Mouse (Mus musculus) liver, postnatal 0 days (tissue): ENCODE measurements around the gene Tnnt1. TPM values are rescaled to one million over a fixed set of nuclear protein-coding genes. Genes with fewer than 3 reads are reported as not detected.
A peak's percentile ranks its signal among the peaks of the same experiment; 100 is the strongest.

Source experiments
- ATAC-seq: fragments of 200-750 bp; cut with Nextera tagmentation; 2 replicates; pipeline ENCODE4 v1.8.0; 2017; ENCODE audit warnings: mild to moderate bottlenecking, moderate library complexity
- DNase-seq: peaks from one replicate; pipeline ENCODE4 v3.0.0-alpha.2; 2016
- H3K27ac ChIP-seq: fragments of 300-500 bp; sonication (generic); 2 replicates; pipeline ENCODE4 v1.5.1; 2014; ENCODE audit warnings: antibody characterized with exemption, moderate library complexity, mild to moderate bottlenecking, low read depth
- H3K27me3 ChIP-seq: fragments of 300-500 bp; sonication (generic); 2 replicates; pipeline ENCODE4 v1.6.1; 2014; ENCODE audit warnings: low read length, control low read depth, mixed read lengths; ENCODE audit not compliant: insufficient read depth
- H3K36me3 ChIP-seq: fragments of 300-500 bp; sonication (generic); replicated peaks from 2 replicates; pipeline ENCODE4 v1.6.1; 2014; ENCODE audit warnings: mild to moderate bottlenecking, control low read depth, low read length, moderate library complexity, mixed read lengths; ENCODE audit not compliant: insufficient read depth
- H3K4me1 ChIP-seq: fragments of 300-500 bp; sonication (generic); 2 replicates; pipeline ENCODE4 v1.6.1; 2014; ENCODE audit warnings: antibody characterized with exemption, mild to moderate bottlenecking, control low read depth; ENCODE audit not compliant: insufficient read depth
- H3K4me2 ChIP-seq: fragments of 300-500 bp; sonication (generic); 2 replicates; pipeline ENCODE4 v1.6.1; 2014; ENCODE audit warnings: low read depth, mild to moderate bottlenecking, low read length, moderate library complexity, mixed read lengths
- H3K4me3 ChIP-seq: fragments of 300-500 bp; sonication (generic); 2 replicates; pipeline ENCODE4 v1.5.1; 2014; ENCODE audit warnings: low read depth, low read length
- H3K9ac ChIP-seq: fragments of 300-500 bp; sonication (generic); replicated peaks from 2 replicates; pipeline ENCODE4 v1.6.1; 2014; ENCODE audit warnings: mild to moderate bottlenecking, moderate library complexity
- H3K9me3 ChIP-seq: fragments of 300-500 bp; sonication (generic); 2 replicates; pipeline ENCODE4 v1.6.1; 2016; ENCODE audit warnings: mild to moderate bottlenecking, control low read depth, low read length, mixed read lengths
- CTCF ChIP-seq: sonication (generic); IDR thresholded peaks from 2 replicates; pipeline ENCODE4 v1.5.1; 2016; ENCODE audit warnings: antibody characterized with exemption, low read depth
- EP300 ChIP-seq: IDR thresholded peaks from 2 replicates; pipeline ENCODE4 v1.6.1; 2016; ENCODE audit warnings: antibody characterized with exemption, low read depth, mild to moderate bottlenecking
- WGBS: fragments of 180-500 bp; shearing (Covaris S2); extraction: QIAGEN DNeasy Blood & Tissue Kit; methylation state at CpG from one replicate; pipeline ENCODE4 v1.1.7; 2014; ENCODE audit not compliant: insufficient replicate concordance; 5-methylcytosine and 5-hydroxymethylcytosine counted together
- polyA plus RNA-seq: library from polyadenylated mRNA; unstranded; fragments of >200 nt; fragmentation: Nextera tagmentation; extraction: Ambion mirVana; gene quantifications from 2 replicates; pipeline ENCODE4 v1.2.1, GENCODE M21; 2015

Gene Tnnt1
- polyA plus RNA-seq, 1 experiment from 2014 or later: 5.3 TPM

DNA sequence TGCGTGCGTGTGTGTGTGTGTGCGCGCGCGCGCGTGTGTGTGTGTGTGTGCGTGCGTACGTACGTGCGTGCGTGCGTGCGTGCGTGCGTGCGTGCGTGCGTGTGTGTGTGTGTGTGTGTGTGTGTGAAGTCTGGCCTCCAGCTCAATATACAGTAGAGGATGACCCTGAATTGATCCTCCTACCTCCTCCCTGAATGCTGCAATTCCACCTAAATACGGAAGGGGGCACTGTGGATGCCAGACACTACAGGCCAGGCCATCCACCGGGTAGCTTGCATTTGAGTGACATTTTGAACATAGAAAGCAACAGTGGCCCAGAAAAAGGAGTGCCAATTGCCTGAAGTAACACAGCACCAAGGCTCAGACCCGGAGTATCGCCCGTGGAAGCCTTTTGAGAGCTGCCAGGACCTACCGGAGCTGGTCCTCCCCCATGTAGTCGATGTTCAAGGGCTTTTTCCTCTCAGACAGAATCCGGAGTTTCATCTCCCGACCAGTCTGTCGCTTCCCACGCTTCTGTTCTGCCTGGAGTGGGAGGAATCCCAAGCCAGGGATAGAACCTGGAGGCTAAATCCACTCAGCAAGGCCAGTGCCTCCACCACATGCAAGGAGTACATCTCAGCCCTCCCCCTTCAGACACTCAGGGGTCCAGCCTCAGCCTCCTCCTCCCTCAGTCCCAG lies 8.0 kb downstream of the Tnnt1 start:
- Histone ChIP-seq H3K36me3 (no peaks in the 10 kb centered on the region), H3K4me1 (peaks cover 34% of the 10 kb centered on the region), H3K27me3 (no peaks in the 10 kb centered on the region), H3K9ac (no peak overlapping the region), H3K9me3 (no peaks in the 10 kb centered on the region), H3K4me3 (no peak overlapping the region), H3K27ac (no peak overlapping the region), H3K4me2 (no peak overlapping the region)
- ATAC-seq (no peak), DNase-seq (no peak)
- TF ChIP-seq CTCF (peak; percentile 58), EP300 (no peak)
- 86% methylated on average over 22 of the region's 32 CpGs for WGBS

DNA sequence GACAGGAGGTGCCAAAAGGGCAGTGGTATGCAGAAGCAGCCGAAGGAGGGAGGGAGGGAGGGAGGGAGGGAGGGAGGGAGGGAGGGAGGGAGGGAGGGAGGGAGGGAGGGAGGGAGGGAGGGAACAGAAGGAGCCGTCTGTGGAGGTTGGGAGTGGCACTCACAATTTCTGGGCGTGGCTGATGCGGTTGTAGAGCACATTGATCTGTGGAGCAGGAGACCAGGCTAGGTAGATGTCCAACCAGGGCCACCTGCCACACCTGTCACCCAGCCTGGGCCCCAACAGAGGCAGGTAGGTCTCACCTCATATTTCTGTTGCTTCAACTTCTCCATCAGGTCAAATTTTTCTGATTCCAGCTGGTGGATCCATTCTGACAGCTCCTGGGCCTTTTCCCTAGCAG lies 9.0 kb downstream of the Tnnt1 start:
- Histone ChIP-seq H3K9ac (no peak overlapping the region), H3K4me3 (no peak overlapping the region), H3K27ac (no peak overlapping the region), H3K4me2 (no peak overlapping the region), H3K36me3 (no peaks in the 10 kb centered on the region), H3K27me3 (no peaks in the 10 kb centered on the region), H3K4me1 (peaks cover 34% of the 10 kb centered on the region), H3K9me3 (no peaks in the 10 kb centered on the region)
- WGBS: 40% methylated on average over 3 of the region's 4 CpGs
- no peak for TF ChIP-seq EP300
- TF ChIP-seq CTCF: no peak
- ATAC-seq (no peak), DNase-seq (no peak)

DNA sequence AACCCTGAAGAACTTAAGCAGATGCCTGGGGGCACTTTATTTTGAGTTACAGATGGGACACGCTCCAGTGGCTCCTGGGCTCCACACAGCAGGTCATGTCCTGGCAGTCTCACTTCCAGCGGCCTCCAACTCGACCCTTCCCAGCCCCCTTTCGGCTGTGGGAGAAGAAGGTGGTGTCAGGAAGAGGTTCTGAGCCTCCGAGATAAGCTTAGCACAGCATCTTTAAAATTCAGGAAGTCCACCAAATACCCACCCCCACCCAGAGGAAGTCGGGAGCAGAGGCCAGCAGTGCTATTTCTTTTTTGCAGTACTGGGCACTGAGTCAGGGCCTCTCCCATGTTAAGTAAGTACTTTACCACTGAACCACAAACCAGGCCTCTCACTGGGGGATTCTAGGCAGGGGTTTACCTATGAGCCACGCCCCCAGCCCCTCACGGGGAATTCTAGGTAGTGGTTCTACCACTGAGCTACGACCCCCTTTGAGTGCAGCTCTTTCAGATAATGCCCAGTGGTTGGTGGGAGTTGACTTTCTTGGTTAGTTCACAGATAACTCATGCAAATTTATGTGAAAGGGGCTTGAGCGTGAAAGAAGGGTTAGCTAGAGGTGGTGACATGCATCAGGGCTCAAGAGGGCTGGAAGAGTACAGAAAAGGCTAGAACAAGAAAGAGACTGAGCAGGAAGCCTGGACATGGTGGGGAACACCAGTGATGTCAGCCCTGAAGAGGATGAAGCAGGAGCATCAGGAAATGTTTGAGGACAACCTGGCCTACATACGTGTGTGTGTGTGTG lies 11.3 kb downstream of the Tnnt1 start:
- WGBS: 25% methylated on average over 11 of the region's 11 CpGs

DNA sequence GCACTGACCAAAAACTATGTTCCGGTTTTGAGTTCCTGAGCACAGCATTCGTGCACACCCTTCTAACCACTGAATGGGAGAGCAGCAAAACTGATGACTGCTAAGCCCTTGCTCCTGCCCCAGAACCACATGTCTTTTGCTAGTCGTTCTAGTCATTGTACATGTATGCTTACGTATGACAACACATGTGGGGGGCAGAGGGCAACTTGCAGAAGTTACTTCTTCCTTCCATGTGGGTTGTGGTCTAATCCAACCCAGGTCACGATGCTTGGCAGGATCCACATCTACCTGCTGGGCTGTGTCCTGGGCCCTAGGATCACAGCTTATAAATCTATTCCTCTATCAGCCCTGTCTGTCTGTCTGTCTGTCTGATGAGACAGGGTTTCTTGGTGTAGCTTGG lies 12.3 kb downstream of the Tnnt1 start:
- DNase-seq (no peak), ATAC-seq (no peak)
- Histone ChIP-seq H3K36me3 (no peaks in the 10 kb centered on the region), H3K4me3 (no peak overlapping the region), H3K4me2 (no peak overlapping the region), H3K27me3 (no peaks in the 10 kb centered on the region), H3K9me3 (no peaks in the 10 kb centered on the region), H3K27ac (peak overlapping the region; percentile 84), H3K4me1 (peaks cover 38% of the 10 kb centered on the region), H3K9ac (no peak overlapping the region)
- WGBS: 57% methylated on average over 5 of the region's 5 CpGs
- no peak for TF ChIP-seq EP300
- TF ChIP-seq CTCF: no peak

More for the DNA sequence above, 11.3 kb downstream of the Tnnt1 start:
- no peaks in the 10 kb centered on the region for H3K36me3 ChIP-seq
- TF ChIP-seq EP300: no peak
- no peak for TF ChIP-seq CTCF
- peak overlapping the region; percentile 84 for H3K27ac ChIP-seq
- ATAC-seq (no peak), DNase-seq (peak; percentile 37)
- peaks cover 38% of the 10 kb centered on the region for H3K4me1 ChIP-seq
- 0 out of 2 replicates have a peak overlapping the region, but pooled peaks have one; percentile 26 for H3K9ac ChIP-seq
- no peak overlapping the region for H3K4me3 ChIP-seq
- H3K9me3 ChIP-seq: no peaks in the 10 kb centered on the region
- H3K27me3 ChIP-seq: no peaks in the 10 kb centered on the region
- 0 out of 2 replicates have a peak overlapping the region, but pooled peaks have one; percentile 22 for H3K4me2 ChIP-seq

DNA sequence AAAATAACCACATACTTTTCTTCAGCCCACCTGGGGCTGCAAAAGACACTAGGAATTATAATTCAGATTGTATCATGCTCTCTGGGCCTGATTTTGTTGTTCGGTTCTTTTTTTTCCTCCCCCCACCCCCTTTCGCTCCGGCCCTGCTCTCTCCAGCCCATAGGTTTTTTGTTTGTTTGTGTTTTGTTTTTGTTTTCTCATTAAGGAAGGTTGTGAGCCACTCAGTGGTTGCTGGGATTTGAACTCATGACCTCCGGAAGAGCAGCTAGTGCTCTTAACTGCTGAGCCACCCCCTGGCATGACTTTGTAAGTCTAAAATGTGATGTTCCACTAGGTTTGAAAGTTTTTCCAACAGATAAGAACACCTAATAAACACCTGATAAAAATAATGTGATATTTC lies 13.1 kb downstream of the Tnnt1 start:
- DNase-seq (no peak), ATAC-seq (no peak)
- TF ChIP-seq EP300: no peak
- no peak for TF ChIP-seq CTCF
- 85% methylated on average over 4 of the region's 4 CpGs for WGBS
- peaks cover 33% of the 10 kb centered on the region for H3K4me1 ChIP-seq
- H3K9ac ChIP-seq: no peak overlapping the region
- H3K27me3 ChIP-seq: no peaks in the 10 kb centered on the region
- 0 out of 2 replicates have a peak overlapping the region, but pooled peaks have one; percentile 14 for H3K27ac ChIP-seq
- H3K9me3 ChIP-seq: no peaks in the 10 kb centered on the region
- H3K4me3 ChIP-seq: no peak overlapping the region
- H3K4me2 ChIP-seq: no peak overlapping the region
- no peaks in the 10 kb centered on the region; the same call in 1 of the 2 replicates for H3K36me3 ChIP-seq

DNA sequence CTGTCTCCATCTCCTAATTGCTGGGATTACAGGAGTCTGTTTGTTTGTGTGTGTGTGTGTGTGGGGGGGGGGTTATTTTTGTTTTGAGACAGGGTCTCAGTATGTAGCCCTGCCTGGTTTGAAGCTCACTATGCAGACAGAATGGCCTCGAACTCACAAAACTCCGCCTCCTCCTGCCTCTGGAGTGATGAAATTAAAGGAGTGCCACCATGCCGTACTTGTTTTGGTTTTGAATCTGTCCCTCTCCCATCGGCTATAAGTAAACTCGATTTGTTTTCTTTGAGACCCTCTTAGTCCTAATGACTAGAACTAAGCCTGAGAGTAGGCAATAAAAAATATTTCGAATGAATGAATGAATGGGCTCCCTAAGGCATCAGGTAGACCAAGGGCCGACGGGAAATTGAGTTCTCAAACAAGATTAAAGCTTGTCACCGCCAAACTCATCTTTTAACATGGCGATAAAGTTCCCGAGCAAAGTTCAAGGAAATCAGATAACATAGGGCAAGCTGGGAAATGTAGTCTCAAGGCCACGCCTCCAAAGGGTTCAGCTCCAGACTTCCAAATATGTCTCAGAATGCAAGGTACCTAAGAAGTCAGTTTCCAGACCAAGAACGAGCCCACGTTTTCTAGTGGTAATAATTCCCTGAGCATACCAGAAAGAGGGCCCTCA lies 13.6 kb downstream of the Tnnt1 start:
- ATAC-seq: peak; percentile 20
- H3K4me2 ChIP-seq: peak overlapping the region; percentile 69
- H3K4me3 ChIP-seq: peak overlapping the region; percentile 71
- WGBS: 11% methylated on average over 14 of the region's 14 CpGs
- H3K27me3 ChIP-seq: no peaks in the 10 kb centered on the region
- H3K27ac ChIP-seq: peak overlapping the region; percentile 85; the same call in 1 of the 2 replicates
- no peaks in the 10 kb centered on the region for H3K9me3 ChIP-seq
- H3K9ac ChIP-seq: peak overlapping the region; percentile 91; the same call in 1 of the 2 replicates
- H3K36me3 ChIP-seq: peaks cover 2% of the 10 kb centered on the region; the same call in 1 of the 2 replicates
- TF ChIP-seq EP300 (no peak), CTCF (no peak)
- DNase-seq: no peak
- H3K4me1 ChIP-seq: peaks cover 33% of the 10 kb centered on the region
